Mouse (Mus musculus) MEL-GATA-1-ER (cell line): ENCODE measurements around the gene Ppcs.

ENCODE experiments used
- DNase-seq: peaks from one replicate; pipeline ENCODE4 v3.0.0-alpha.2; 2012; ENCODE audit warnings: low read depth; ENCODE audit errors: extremely low read depth

Ppcs gene

DNA sequence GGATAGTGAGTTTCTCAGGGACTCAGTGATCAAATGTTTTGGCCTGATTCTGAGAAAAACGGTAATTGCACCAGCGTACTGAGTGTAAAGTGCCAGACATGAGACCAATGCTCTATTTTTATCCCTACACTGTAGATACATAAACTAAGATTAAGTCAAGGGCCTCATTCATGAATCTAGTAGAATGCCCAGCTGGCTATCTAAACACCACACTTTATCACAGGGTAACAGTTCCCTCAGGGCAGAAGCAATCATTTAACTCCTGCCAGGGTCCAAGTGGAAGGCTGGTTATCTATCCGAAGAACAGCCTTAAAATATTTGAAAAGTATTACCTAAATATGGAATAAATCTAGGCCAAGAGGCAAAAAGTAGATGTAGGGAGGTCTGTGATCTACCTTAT lies 4.3 kb downstream of the Ppcs start:
- DNase-seq = peak; percentile 39

DNA sequence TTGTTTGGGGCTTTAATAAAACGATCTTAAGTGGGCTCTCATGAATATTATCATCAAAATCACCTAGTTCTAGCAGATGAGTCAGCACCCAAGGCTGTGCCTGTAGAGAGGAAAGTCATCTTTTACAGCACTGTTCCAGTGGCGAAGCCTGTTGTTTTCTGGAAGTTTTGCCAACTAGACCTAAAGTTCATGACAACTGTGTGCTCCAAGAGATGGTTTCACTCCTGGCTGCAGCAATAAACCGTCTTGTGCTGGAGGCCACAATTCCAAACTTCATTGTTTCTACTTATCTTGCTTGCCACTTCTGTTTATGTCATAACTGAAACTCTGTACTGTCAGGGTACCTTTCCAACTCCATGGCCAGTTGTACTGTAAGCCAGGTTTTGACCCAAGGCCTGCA lies 5.0 kb downstream of the Ppcs start:
- no peak for DNase-seq

DNA sequence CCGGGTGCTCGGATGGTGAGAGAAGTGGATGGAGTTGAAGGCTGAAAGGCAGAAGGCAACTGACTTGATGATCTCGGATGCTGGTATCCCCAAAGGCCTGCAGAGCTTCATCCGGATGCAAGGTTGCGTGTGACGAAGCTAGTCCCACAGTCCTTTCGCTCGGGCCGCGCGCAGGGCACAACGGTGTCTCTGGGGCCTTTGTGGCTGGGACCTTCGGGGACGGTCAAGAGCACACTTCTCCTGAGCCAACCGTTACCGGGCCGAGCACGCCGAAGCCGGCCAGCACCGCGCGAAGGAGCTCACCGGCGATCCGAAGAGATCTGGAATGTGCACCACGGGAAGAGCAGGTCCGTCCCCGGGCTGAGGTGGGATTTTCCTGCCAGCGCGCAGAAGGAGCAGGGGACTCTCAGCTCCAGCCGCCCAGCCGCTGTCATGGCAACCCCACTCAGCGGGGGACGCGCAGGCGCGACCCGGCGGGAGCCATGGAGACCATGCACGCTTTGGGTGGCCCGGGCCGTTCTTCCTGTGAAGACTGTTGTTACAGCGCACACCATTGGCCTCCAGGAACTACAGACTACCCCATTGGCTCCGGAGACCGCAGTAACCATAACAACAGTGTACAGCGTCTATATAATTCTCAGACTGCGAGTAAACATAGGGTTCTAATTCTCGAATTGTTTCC lies 7.0 kb downstream of the Ppcs start, which contains the start of gene Ccdc30:
TSS of gene Ccdc30 (minus strand) at position 450 of the 682 bp plus-strand sequence.
- DNase-seq = no peak

DNA sequence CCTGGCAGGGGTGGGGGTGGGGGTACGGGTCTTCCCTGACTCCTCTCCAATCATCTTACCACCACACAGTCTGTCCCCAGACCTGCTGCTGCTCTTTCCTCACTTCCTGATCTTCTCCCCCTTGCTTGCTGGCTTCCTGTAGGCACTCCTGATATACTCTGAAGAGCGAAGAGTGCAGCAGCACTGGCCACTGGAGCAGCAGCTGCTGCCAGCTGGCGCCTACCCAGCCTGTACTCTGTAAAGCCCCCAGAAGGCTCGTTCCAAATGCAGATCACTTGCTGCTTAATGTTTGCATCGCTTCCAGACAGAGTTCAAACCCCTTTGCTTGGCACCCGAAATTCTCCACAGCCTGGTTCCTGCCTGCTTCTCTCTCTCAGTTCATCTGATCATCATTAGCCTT lies 9.4 kb downstream of the Ppcs start:
- no peak for DNase-seq

DNA sequence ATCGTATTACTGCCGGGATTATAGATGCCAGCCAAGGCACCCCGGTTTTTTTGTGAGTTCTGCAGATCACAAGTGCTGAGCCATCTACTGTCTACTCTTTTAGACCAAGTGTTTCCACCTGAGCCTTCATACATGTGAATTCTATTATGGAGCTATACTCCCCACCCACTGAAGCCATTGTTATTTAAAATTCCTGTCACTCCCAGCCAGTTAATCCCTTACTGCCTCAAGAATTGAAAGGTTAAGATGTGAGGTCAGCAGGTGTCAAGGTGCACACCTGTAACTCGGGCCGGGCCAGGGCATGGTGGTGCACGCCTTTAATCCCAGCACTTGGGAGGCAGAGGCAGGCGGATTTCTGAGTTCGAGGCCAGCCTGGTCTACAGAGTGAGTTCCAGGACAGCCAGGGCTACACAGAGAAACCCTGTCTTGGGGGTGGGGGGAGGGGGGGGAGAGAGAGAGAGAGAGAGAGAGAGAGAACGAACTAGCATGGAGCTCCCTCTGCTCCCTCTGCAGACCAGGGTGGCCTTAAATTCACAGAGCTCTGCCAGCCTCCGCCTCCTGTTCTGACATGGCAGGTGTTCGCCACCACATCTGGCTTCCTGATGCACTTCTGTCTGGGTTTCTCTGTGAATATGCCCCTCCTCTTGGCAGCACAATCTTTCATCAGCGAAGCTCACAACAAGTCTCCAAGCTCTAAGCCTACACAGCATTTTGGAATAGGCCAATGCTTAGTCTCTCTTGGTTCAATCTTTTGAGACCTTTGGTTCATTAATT lies 10.2 kb downstream of the Ppcs start:
- no peak for DNase-seq

DNA sequence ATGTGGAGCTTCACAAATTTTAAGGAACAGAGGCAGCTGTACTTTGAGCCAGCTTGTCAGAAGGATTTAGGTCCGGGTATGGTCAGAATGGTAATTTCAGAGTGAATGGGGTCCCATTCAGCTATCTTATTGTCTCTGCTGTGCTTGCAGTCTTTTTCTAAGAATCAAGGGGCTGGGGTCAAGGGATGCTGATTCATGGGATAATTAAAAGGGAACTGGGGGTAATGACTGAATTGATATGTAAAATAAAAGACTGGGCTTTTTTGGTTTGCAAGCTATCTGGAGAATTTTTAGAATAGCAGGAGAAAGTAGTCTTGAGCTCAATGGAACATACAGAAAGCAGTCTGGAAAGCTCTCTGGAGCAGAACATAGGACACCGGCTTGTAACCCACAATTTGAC lies 18.8 kb downstream of the Ppcs start:
- DNase-seq = no peak

DNA sequence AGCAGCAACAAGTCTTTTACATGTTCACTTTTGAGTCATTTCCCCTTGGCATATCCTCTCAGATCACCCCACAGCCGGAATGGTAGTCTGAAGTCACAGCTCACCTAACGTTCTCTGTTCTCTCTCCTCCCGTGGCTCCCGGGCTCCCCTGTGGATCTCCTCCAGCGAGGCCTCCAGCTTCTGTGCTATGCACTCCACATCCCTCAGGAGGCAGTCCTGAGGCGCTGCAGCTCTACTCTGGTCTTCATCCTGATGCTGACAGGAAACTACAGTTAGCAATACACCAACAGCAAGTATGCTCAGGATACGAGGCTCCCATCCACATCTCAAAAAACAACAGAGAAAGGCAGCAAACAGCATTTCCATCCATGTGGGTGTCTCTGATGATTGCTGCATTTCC lies 21.3 kb downstream of the Ppcs start:
- no peak for DNase-seq

DNA sequence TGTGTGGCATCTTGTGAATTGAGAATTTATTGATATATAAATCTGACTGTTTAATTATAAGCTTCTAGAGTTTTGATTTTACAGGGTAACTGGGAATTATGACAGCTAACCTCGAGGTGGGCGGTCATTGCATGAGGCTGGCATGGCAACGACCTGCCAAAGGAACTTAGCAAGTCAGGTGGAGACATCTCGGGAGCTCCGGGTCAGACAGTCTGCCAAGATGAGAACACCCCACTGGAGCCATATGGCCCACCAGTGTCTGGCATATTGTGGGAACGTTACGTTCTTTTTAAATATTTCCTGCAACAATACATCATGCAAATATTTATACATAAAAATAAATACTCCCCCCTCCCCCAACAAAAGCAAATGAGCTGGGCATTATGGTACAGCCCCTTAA lies 23.5 kb downstream of the Ppcs start:
- no peak for DNase-seq

DNA sequence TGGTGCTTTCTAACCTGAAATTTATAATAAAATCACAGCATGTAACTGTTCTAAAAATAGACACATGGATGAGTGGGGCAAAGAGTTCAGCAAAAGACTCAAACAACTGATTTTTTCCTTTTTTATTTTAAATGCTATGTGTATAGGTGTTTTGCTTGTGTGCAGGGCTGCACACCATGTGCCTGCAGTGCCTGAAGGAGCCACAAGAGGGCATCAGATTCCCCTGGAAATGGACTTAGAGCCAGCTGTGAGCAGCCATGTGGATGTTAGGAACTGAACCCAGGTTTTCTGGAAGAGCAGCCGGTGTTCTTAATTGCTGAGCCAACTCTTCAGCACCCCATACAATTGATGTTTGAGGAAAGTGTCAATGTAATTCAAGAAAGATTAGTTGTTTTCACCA lies 31.9 kb downstream of the Ppcs start:
- peak; percentile 50 for DNase-seq

DNA sequence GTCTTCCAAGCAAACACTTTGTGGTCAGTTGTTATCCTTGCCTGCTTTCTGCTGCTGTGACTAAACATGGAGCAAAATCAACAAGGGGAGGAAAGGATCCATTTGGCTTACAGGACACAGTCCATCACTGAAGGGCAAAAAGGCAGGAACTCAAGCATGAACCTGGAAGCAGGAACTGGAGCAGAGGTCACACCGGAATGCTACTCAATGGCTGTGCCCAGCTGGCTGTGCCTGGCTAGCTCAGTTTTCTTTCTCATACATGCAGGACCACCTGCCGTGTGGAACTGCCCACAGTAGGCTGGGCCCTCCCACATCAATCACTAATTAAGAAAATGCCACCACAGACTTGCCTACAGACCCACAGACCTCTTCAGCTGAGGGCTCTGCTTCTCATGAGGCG lies 33.0 kb downstream of the Ppcs start:
- no peak for DNase-seq

DNA sequence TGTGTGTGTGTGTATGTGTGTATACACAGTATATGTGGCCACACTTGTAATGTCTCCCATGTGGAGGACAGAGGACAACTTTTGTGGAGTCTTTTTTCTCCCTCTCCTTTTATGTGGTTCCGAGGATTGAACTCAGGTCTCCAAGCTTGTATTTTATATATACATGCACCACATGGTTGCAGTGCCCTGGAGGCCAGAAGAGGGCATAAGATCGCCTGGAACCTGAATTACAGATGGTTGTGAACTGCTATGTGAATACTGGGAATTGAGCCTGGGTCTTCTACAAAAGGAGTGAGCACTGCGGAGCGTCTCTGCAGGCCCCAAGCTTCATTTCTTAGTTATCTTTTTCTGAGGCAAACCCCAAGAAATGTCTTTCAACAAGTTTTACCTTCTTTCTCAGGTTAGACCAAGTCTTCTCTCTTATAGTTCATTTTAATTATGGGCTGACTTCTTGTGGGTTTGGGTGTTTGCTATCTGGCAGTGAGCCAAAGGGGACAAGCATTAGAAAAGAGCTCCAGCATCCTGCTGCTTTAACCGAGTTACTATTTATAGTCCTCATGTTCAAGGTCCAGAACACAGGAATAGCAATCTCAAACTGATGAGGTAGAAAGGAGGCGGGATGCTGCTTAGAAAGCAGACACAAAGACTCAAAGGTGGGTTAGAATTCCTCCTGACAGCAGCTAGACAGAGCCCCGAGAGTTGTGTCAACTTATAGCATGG lies 40.6 kb downstream of the Ppcs start:
- peak; percentile 30 for DNase-seq

DNA sequence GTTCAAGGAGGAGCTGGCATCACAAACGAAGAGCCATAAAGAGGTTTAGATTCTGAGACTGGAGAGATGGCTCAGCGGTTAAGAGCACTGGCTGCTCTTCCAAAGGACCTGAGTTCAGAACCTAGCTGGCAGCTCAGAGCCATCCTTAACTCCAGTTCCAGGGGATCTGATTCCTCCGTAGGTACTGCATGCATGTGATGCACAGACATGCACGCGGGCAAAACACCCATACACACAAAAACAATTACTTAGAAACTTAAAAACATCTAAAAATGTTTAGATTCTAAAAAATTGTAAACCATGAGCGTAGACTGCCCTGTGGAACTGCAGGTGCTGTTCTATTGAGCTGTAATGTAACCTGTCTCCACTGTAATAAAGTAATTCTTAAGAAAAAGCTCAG lies 52.8 kb downstream of the Ppcs start:
- peak; percentile 67 for DNase-seq
